Mouse (Mus musculus): Measurements from ENCODE around the gene Hamp. TPM values are rescaled to one million over a fixed set of nuclear protein-coding genes. Genes with fewer than 3 reads are reported as not detected.
"Not testable (repeated sequence)": the region's sequence is repeated elsewhere in the genome, so short reads cannot be mapped to it uniquely, and the experiment has no call there.

The Hamp gene
- total RNA-seq, 2 experiments from 2014 or later: not detected

- DNase-seq: peak; percentile 93
- intact Hi-C loops (cut with DNase I; ENCODE audit: low total_unique reads): no loop called here
Observed at GRCm38 (mm10) chr7:30957367-30957783, 13.5 kb upstream of the Hamp start.

GRCm38 (mm10) chr7:30956756-30957366 lies 13.0 kb upstream of the Hamp start, which contains the start of gene Usf2:
TSS of gene Usf2 (minus strand) at chr7:30956803.
- peak; percentile 88 for DNase-seq
- intact Hi-C loops (cut with DNase I; ENCODE audit: low total_unique reads): no loop called here

DNA sequence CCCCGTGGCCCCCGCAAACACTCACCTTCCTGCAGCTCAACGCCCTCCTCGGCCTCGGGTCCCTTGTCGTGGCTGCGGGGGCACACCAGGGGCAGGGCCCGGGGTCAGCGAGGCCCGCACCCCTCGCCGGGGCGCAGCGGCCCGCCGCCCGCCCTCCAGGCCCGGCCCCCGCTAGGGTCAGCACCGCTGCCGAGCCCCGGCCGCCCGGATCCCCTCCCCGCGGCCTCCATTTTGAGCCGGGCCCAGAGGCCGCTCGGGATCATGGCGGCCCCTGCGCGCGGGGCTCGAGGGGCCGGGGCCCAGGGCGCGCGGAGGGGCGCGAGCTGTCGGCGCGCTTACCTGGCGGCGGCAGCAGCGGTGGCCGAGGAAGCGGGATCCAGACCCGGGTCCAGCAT lies 12.5 kb upstream of the Hamp start:
- intact Hi-C loops (cut with DNase I; ENCODE audit: low total_unique reads): no loop called here
- DNase-seq: peak; percentile 53

DNA sequence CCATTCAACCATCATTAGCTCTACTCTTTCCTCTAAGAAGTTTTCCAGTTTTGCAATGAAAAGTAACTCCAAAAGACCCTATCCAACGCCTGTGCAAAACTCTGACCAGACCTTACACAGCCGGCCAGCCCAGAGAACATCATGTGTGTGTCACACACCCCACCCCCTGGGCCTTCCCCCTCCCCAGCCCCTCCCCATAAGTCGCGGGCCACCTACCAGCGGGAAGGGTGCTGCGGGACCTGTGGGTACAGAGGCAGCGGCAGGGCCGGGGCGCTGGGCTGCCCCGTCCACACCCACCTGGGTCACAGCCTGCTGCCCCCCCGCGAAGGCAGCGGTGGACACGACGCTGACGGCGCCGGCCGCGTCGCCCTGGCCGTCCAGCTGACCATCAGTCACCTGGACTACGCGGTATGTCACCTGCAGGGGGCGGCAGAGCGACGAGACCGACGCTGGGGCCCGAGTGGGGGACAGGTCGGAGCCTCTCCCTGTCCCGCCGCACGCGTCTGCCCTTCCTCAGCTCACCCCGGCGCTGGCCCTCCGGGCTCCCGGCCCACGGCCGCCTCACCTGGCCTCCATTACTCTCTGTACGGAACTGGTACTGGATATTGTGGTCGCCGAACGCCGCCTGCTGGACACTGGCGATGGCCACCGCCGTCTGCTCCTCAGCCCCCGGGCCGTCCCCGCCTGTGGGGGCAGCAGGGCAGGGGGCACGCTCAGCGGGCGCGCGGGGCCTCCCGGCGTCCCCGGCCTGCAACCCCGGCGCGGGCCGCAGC lies 11.9 kb upstream of the Hamp start:
- intact Hi-C loops (cut with DNase I; ENCODE audit: low total_unique reads): no loop called here
- peak; percentile 91 for DNase-seq

GRCm38 (mm10) chr7:30954971-30955520 lies 11.2 kb upstream of the Hamp start:
- intact Hi-C loops (cut with DNase I; ENCODE audit: low total_unique reads): no loop called here

GRCm38 (mm10) chr7:30954036-30954435 lies 10.2 kb upstream of the Hamp start:
- DNase-seq: no peak
- intact Hi-C loops (cut with DNase I; ENCODE audit: low total_unique reads): no loop called here

More at GRCm38 (mm10) chr7:30954971-30955520, 11.2 kb upstream of the Hamp start:
- DNase-seq: no peak

- intact Hi-C loops (cut with DNase I; ENCODE audit: low total_unique reads): no loop called here
Observed at GRCm38 (mm10) chr7:30953459-30953858, 9.6 kb upstream of the Hamp start.

GRCm38 (mm10) chr7:30952441-30953265 lies 8.8 kb upstream of the Hamp start:
- DNase-seq: no peak
- intact Hi-C loops (cut with DNase I; ENCODE audit: low total_unique reads): no loop called here

More at GRCm38 (mm10) chr7:30953459-30953858, 9.6 kb upstream of the Hamp start:
- DNase-seq: no peak

DNA sequence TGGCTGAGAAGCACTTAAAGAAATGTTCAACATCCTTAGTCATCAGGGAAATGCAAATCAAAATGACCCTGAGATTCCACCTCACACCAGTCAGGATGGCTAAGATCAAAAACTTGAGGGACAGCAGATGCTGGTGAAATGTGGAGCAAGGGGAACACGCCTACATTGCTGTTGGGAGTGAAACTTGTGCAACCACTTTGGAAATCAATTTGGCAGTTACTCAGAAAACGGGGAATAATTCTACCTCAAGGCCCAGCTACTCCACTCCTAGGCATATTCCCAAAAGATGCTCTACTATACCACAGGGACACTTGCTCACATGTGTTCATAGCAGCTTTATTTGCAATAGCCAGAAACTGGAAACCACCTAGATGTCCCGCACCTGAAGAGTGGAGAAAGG lies 6.1 kb upstream of the Hamp start:
- intact Hi-C loops (cut with DNase I; ENCODE audit: low total_unique reads): not testable (repeated sequence)

DNA sequence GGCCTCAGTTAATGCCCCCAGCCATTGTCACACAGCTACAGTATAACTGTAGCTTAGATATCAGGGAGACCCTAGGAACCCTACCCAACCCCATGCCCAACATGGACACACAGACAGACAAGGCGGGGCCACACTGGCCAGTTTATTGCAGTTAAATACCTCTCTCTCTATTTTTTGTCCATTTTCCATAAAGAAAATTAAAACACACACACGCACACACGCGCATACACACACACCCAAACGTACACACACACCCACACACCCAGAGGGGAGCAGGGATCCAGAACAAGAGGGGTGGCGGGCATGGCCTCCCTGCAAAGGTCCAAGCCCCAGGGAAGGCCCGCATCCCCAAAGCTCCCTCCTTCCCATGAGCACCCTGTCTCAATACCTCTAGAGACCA lies 2.0 kb upstream of the Hamp start:
- no peak for DNase-seq
- intact Hi-C loops (cut with DNase I; ENCODE audit: low total_unique reads): no loop called here

More for the DNA sequence above, 6.1 kb upstream of the Hamp start:
- DNase-seq: not testable (repeated sequence)

GRCm38 (mm10) chr7:30945466-30945865 lies 1.6 kb upstream of the Hamp start:
- DNase-seq; intact Hi-C loops (cut with DNase I; ENCODE audit: low total_unique reads): not testable (repeated sequence)

DNA sequence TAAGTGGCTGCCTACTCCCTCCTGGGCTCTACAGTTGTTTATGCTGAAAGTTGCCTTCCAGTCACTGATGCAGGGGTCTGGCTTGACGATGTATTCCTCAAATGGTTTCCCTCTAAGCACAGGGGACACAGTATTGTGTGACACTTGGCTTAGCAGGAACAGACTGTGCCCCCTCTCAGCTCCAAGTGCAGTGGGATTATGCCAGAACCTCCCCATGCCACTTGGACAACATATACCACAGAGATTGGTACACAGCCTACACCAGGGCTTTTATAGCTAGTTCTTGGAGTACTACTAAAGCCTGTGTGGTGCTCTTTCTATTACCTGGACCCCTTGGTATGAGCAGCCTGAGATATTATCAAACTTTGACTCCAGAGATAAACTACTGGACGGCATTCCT lies 874 bp upstream of the Hamp start:
- intact Hi-C loops (cut with DNase I; ENCODE audit: low total_unique reads); DNase-seq: not testable (repeated sequence)

DNA sequence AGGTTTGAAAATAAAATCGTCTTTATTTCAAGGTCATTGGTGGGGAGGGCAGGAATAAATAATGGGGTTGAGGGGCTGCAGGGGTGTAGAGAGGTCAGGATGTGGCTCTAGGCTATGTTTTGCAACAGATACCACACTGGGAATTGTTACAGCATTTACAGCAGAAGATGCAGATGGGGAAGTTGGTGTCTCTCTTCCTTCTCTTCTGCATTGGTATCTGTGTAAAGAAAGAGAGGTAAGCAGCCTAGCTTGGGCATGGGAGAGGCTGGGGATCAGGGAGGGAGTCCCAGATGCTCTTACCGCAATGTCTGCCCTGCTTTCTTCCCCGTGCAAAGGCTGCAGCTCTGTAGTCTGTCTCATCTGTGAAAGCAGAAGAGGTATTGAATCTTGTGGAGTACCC lies 1.5 kb downstream of the Hamp start:
- intact Hi-C loops (cut with DNase I; ENCODE audit: low total_unique reads); DNase-seq: not testable (repeated sequence)

DNA sequence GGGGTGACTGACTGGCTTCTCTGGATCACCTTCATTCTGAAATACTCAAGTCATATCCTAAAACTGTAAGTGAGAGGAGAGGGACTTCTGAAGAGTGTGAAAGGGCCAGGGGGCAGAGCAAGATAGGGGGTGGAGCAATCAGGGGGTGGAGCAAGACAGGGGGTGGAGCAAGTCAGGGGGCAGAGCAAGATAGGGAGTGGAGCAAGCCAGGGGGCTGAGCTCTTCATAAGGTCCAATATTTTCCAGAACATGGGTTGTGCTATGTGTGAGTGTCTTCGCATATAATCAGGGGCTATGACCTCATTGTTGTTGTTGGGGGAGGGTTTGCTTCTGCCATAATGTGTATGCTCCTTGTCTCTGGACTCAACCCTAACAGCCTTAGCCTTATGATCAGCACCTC lies 3.8 kb downstream of the Hamp start:
- intact Hi-C loops (cut with DNase I; ENCODE audit: low total_unique reads); DNase-seq: not testable (repeated sequence)

GRCm38 (mm10) chr7:30935422-30936099 lies 8.3 kb downstream of the Hamp start:
- intact Hi-C loops (cut with DNase I; ENCODE audit: low total_unique reads); DNase-seq: not testable (repeated sequence)

- intact Hi-C loops (cut with DNase I; ENCODE audit: low total_unique reads); DNase-seq: not testable (repeated sequence)
Observed at GRCm38 (mm10) chr7:30924581-30924980, 19.3 kb downstream of the Hamp start, which contains the start of gene Hamp2. TSS of gene Hamp2 (minus strand) at chr7:30924681.

DNA sequence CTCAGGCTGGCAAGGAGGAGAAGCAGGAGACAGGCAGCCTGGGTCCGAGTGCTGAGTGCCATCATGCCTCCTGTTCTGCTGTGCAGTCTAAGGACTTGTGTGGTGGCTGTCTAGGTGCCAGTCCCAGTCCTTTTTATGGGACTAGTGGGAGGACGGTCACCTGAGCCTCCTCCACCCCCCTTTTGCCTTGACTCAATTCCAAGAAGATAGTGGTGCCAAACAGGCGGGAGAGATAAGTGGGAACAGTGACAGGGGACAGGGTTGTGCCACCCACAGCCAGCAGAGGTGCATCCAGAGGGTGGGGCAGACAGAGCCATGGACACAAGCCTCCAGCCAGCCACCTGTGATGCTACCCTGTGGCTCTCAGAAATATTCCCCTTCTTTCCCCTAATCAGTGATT lies 19.8 kb downstream of the Hamp start:
- DNase-seq: no peak
- intact Hi-C loops (cut with DNase I; ENCODE audit: low total_unique reads): no loop called here

DNA sequence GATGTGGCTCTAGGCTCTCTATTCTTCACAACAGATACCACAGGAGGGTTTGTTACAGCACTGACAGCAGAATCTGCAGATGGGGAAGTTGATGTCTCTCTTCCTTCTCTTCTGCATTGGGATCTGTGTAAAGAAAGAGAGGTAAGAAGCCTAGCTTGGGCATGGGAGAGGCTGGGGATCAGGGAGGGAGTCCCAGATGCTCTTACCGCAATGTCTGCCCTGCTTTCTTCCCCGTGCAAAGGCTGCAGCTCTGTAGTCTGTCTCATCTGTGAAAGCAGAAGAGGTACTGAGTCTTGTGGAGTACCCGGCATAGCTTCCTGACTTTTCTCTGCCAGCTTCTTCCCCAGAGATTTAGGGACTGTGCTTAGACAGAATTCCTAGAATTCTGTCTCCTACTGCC lies 21.3 kb downstream of the Hamp start:
- DNase-seq; intact Hi-C loops (cut with DNase I; ENCODE audit: low total_unique reads): not testable (repeated sequence)

DNA sequence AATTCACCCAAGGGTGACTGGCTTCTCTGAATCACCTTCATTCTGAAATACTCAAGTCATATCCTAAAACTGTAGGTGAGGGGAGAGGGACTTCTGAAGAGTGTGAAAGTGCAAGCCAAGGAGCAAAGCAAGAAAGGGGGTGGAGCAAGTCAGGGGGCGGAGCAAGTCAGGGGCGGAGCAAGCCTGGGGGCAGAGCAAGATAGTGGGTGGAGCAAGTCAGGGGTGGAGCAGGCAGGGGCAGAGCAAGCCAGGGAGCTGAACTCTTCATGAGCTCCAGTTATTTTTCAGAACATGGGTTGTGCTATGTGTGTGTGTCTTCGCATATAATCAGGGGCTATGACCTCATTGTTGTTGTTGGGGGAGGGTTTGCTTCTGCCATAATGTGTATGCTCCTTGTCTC lies 23.6 kb downstream of the Hamp start:
- intact Hi-C loops (cut with DNase I; ENCODE audit: low total_unique reads): no loop called here

More for the DNA sequence above, 23.6 kb downstream of the Hamp start:
- no peak for DNase-seq

Data from gastrocnemius, postnatal 14 days (tissue).